Mouse (Mus musculus): ENCODE results near the gene Acsm5. TPM values are rescaled to one million over a fixed set of nuclear protein-coding genes. Genes with fewer than 3 reads are reported as not detected.
"Not testable (repeated sequence)": the region's sequence is repeated elsewhere in the genome, so short reads cannot be mapped to it uniquely, and the experiment has no call there.

Gene Acsm5
- total and polyA plus RNA-seq, 2 experiments from 2014 or later, result not detected

GRCm38 (mm10) chr7:119545572-119545971 lies 26.3 kb downstream of the Acsm5 start:
- no peak overlapping the region for H3K4me3 ChIP-seq (ENCODE audit: low read depth, low read length)
- H3K27ac ChIP-seq (ENCODE audit: low read depth, low read length), result no peak overlapping the region
- no peak for TF ChIP-seq CTCF (IDR thresholded peaks at IDR 0.05; ENCODE audit: low read depth)
- H3K9ac ChIP-seq, result no peak overlapping the region
- no peak overlapping the region for H3K4me2 ChIP-seq (ENCODE audit: low read depth)
- no peak for DNase-seq
- ATAC-seq, result no peak
- no peaks in the 10 kb centered on the region for H3K27me3 ChIP-seq (ENCODE audit: insufficient read depth, low read length)
- H3K4me1 ChIP-seq (ENCODE audit: insufficient read depth), result no peaks in the 10 kb centered on the region
- H3K9me3 ChIP-seq (ENCODE audit: low read length), result no peaks in the 10 kb centered on the region
- no peaks in the 10 kb centered on the region for H3K36me3 ChIP-seq (ENCODE audit: insufficient read depth)

DNA sequence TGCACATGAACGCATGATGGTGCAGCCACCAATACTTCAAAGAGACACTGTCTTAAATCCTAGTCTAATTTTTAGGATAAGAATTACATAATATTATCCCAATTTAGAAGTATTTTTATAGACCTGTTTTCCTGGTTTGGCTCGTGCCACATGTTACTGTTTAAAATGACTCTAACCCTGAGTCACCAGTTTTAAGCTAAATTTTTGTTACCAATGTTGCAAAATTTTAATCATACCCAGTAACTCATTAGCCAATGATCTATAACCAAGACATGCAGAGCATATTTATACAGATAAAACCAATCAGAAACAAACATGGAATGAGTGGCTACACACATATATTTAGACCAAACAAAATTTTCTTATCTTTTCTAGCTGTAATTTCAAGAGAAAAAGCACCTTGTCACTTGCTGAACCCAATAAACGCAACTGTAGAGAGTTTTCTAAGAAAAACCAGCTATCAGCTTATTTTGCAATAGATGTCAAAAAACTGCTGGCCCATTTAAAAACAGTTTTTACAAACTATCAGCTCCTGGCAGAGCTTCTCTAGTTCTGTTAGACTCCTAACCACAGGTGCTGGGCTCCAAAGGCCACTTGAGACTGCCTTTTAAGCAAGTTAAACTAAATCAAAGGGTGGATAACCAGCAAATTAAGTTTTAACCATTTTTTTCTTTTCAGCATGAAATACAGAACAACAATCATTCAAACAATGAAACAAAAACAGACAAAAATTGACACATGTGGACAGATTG lies 31.4 kb downstream of the Acsm5 start:
- H3K4me2 ChIP-seq (ENCODE audit: low read depth), result no peak overlapping the region
- no peak overlapping the region for H3K27ac ChIP-seq (ENCODE audit: low read depth, low read length)
- no peaks in the 10 kb centered on the region for H3K4me1 ChIP-seq (ENCODE audit: insufficient read depth)
- TF ChIP-seq CTCF (IDR thresholded peaks at IDR 0.05; ENCODE audit: low read depth), result no peak
- DNase-seq (no peak), ATAC-seq (no peak)
- no peak overlapping the region for H3K4me3 ChIP-seq (ENCODE audit: low read depth, low read length)
- H3K36me3 ChIP-seq (ENCODE audit: insufficient read depth), result no peaks in the 10 kb centered on the region
- 76% methylated on average over 3 of the region's 3 CpGs for WGBS
- H3K27me3 ChIP-seq (ENCODE audit: insufficient read depth, low read length), result no peaks in the 10 kb centered on the region
- H3K9ac ChIP-seq, result no peak overlapping the region
- H3K9me3 ChIP-seq (ENCODE audit: low read length), result no peaks in the 10 kb centered on the region

DNA sequence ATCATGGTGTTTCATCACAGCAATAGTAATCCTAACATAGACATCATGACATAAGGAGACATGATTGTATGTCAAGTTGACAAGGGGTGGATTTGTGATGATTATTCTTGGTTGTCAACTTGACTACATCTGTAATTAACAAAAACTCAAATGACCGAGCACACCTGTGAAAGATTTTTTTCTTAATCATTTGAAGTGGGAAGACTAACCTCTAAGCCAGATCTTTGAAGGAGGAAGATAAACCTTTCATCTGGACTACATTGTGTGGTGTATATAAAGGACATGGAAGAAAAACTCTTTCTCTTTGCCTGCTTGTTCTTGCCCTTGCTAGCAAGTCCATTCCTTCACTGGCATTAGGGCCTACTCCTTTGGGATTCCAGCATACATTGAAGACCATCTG lies 34.8 kb downstream of the Acsm5 start, which contains the start of gene Acsm2:
Acsm2 (plus strand) TSS at position 301 of the 400 bp plus-strand sequence.
- H3K27ac ChIP-seq (ENCODE audit: low read depth, low read length), result no peak within 1 kb of the TSS
- H3K27me3 ChIP-seq (ENCODE audit: insufficient read depth, low read length), result no peaks in the 10 kb centered on the region
- DNase-seq (no peak), ATAC-seq (no peak)
- no peaks in the 10 kb centered on the region for H3K4me1 ChIP-seq (ENCODE audit: insufficient read depth)
- no peaks in the 10 kb centered on the region for H3K36me3 ChIP-seq (ENCODE audit: insufficient read depth)
- no peak for TF ChIP-seq CTCF (IDR thresholded peaks at IDR 0.05; ENCODE audit: low read depth)
- no peak within 1 kb of the TSS for H3K9ac ChIP-seq
- no peak within 1 kb of the TSS for H3K4me3 ChIP-seq (ENCODE audit: low read depth, low read length)
- H3K9me3 ChIP-seq (ENCODE audit: low read length), result no peaks in the 10 kb centered on the region
- WGBS, result 94% methylated on average over 1 of the region's 1 CpGs
- no peak within 1 kb of the TSS for H3K4me2 ChIP-seq (ENCODE audit: low read depth)

DNA sequence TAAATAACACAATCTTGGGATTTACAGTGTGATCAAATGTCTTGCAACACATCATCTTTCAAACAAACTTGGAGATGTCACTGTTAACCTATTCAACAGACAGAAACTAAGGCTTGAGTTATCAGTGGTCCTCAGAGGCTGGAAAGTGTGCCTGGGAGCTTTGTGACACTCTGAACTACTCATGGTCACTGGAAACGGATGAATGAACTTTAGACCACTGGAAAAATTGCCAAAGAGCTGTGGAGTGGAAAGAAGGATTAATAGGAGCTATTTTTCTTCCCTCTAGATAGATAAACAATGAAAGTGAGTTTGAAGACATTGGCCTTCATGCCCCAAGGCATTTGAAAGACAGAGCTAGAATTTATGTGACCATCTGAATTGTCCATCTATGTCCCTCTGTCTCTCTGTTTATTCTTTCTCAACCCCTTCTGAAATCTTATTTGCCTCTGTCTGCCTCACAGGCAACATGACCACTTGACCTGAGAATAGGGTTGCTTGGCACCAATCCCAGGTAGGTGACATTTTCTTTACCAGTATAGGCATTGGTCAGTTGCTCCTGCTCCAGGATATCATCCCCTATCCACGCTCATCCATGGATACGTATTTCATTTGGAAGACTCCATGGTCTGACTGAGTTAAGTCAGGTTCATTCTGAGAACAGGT lies 40.7 kb downstream of the Acsm5 start:
- Histone ChIP-seq H3K9me3 (ENCODE audit: low read length) (no peaks in the 10 kb centered on the region), H3K27me3 (ENCODE audit: insufficient read depth, low read length) (no peaks in the 10 kb centered on the region), H3K4me3 (ENCODE audit: low read depth, low read length) (no peak overlapping the region), H3K27ac (ENCODE audit: low read depth, low read length) (no peak overlapping the region), H3K9ac (no peak overlapping the region), H3K36me3 (ENCODE audit: insufficient read depth) (no peaks in the 10 kb centered on the region), H3K4me2 (ENCODE audit: low read depth) (no peak overlapping the region), H3K4me1 (ENCODE audit: insufficient read depth) (no peaks in the 10 kb centered on the region)
- TF ChIP-seq CTCF (IDR thresholded peaks at IDR 0.05; ENCODE audit: low read depth), result no peak
- ATAC-seq, result no peak
- 82% methylated on average over 3 of the region's 3 CpGs for WGBS
- DNase-seq, result no peak

- Histone ChIP-seq H3K4me3 (ENCODE audit: low read depth, low read length) (no peak overlapping the region), H3K36me3 (ENCODE audit: insufficient read depth) (no peaks in the 10 kb centered on the region), H3K27ac (ENCODE audit: low read depth, low read length) (no peak overlapping the region), H3K9ac (no peak overlapping the region), H3K27me3 (ENCODE audit: insufficient read depth, low read length) (no peaks in the 10 kb centered on the region), H3K4me1 (ENCODE audit: insufficient read depth) (no peaks in the 10 kb centered on the region), H3K4me2 (ENCODE audit: low read depth) (no peak overlapping the region), H3K9me3 (ENCODE audit: low read length) (no peaks in the 10 kb centered on the region)
- 82% methylated on average over 3 of the region's 3 CpGs for WGBS
- ATAC-seq, result no peak
- DNase-seq, result no peak
- TF ChIP-seq CTCF (IDR thresholded peaks at IDR 0.05; ENCODE audit: low read depth), result no peak
Observed at GRCm38 (mm10) chr7:119560452-119560835, 41.2 kb downstream of the Acsm5 start.

- no peak overlapping the region for H3K4me2 ChIP-seq (ENCODE audit: low read depth)
- ATAC-seq, result no peak
- H3K4me3 ChIP-seq (ENCODE audit: low read depth, low read length), result no peak overlapping the region
- 50% methylated on average over 4 of the region's 4 CpGs for WGBS
- no peaks in the 10 kb centered on the region for H3K27me3 ChIP-seq (ENCODE audit: insufficient read depth, low read length)
- DNase-seq, result no peak
- H3K9me3 ChIP-seq (ENCODE audit: low read length), result no peaks in the 10 kb centered on the region
- no peaks in the 10 kb centered on the region for H3K36me3 ChIP-seq (ENCODE audit: insufficient read depth)
- no peak for TF ChIP-seq CTCF (IDR thresholded peaks at IDR 0.05; ENCODE audit: low read depth)
- H3K27ac ChIP-seq (ENCODE audit: low read depth, low read length), result no peak overlapping the region
- H3K9ac ChIP-seq, result no peak overlapping the region
- H3K4me1 ChIP-seq (ENCODE audit: insufficient read depth), result no peaks in the 10 kb centered on the region
Observed at GRCm38 (mm10) chr7:119561441-119561840, 42.2 kb downstream of the Acsm5 start.

DNA sequence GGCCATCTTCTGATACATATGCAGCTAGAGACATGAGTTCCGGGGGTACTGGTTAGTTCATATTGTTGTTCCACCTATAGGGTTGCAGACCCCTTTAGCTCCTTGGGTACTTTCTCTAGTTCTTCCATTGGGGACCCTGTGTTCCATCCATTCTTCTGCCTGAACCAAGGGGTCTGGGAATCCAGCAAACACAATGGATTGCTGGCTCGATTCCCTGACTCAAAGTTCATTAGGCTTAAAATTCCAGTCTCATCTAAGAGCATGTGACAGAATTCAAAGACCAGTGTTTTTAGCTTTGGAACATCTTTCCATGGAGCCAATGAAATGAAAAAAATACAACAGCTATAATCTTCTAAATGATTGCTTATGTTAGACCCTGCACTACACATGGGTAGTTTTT lies 43.2 kb downstream of the Acsm5 start:
- H3K27ac ChIP-seq (ENCODE audit: low read depth, low read length); DNase-seq; H3K36me3 ChIP-seq (ENCODE audit: insufficient read depth); H3K9ac ChIP-seq; ATAC-seq; H3K27me3 ChIP-seq (ENCODE audit: insufficient read depth, low read length); H3K4me3 ChIP-seq (ENCODE audit: low read depth, low read length); H3K9me3 ChIP-seq (ENCODE audit: low read length); H3K4me2 ChIP-seq (ENCODE audit: low read depth); H3K4me1 ChIP-seq (ENCODE audit: insufficient read depth): not testable (repeated sequence)
- WGBS, result 81% methylated on average over 2 of the region's 2 CpGs

Data from forebrain, postnatal 0 days (tissue).